Mouse (Mus musculus) G1E (cell line): ENCODE results near the gene Msh3.

ENCODE experiments used
- CTCF ChIP-seq: IDR thresholded peaks from 2 replicates; pipeline ENCODE4 v1.5.1; 2012; ENCODE audit warnings: low read depth, low read length, inconsistent platforms, mixed read lengths
- GATA1 ChIP-seq: IDR thresholded peaks from 2 replicates; pipeline ENCODE4 v1.6.1; 2012; ENCODE audit warnings: borderline replicate concordance, low read length, inconsistent platforms, mixed read lengths

GRCm38 (mm10) chr13:92246966-92247365 is 107.8 kb downstream of the Msh3 start:
- TF ChIP-seq GATA1 (no peak), CTCF (no peak)
